Mouse (Mus musculus): ENCODE measurements around the gene BC037034. TPM values are rescaled to one million over a fixed set of nuclear protein-coding genes. Genes with fewer than 3 reads are reported as not detected.

Gene BC037034
- polyA plus RNA-seq (2015; fragmentation: Illumina TruSeq; extraction: RNeasy Lipid Tissue Mini Kit (QIAGEN cat#74804); ENCODE audit: insufficient read depth, low read depth, low replicate concordance): 24.9 TPM

DNA sequence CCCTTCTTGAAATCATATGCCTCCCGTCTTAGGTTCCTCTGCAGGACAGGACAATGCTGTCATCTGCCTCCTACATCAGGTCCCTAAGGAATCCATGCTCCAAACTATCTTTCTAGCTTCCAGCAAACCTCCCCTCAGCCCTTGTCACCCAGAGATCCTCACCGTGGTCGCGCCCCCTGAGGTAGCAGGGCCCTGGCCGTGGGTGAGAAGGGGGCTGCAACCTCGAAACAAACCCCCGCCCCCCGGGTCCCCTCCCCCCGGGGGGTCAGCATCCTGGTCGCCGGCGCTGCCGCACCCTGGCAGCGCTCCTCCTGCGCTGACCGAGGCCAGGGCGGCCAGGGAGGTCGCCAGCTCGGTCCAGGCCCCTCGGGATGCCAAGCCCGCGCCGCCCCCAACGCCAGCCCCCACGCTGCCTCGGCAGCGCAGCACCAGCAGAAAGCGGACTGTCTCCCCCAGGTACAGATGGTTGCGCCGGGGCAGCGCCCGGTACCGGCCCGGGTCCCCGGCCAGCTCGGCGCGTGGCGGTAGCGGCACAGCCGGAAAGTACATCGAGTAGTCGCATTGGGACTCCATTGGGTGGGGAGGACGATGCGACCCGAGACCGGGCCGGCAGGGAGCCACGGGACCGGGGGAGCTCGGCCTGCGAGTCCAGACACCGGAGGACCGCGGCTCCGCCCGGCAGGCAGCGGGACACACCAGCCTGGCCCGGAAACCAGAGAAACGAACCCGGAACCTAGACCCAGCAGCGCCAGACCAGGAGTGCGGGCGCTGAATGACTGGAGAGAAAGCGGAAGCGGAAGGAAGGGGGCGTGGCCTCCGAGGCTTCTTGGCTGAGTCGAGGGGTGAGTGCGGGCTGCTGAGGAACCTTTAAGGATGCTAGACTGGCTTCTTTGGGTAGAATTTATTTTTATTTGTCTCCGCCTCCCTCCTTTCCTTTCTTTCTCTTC lies at the start of gene BC037034:
TSS of gene BC037034 (minus strand) at position 774 of the 947 bp plus-strand sequence.

DNA sequence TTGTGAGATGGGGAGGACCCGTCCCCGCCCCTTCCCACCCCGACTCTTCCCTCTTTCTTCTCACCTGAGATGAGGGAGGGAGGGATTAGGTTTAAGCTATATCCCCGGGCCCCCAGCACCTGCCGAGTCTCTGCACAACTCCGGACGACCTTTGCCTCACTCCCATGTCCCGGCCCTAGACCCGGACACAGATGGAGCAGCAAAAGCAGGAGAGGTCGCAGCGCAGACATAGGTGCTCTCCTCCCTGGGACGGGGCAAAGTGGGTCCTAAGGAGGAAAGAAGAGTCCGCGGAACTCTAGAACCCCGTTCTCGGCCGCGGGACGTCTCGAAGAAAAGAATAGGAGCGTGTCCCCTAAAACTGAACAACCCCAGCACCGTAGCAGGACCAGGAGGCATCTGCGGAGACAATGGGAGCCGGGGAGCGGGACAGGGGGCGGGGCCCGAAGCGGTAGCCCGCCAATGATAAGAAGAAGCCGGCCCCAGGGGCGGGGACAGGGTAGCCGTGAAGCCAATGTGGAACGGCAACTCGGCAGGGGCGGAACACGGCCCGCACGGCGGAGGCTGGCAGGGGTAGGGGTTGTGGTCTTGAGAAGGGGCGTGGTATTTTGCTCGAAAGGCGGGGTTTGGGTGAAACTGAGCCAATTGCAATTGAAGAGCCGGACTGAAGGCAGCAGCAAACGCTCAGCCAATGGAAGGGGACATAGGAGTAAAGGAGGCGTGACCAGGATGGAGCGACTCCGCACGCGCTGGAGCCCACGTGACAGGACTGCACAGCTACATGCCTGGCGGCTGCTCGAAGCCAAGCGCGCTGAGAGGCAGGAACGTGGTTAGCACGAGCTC lies 16.0 kb upstream of the BC037034 start, which contains the start of the genes Gm43720, Gpc2 and Stag3:
TSS of gene Gm43720 (minus strand) at position 374 of the 840 bp plus-strand sequence.
TSS of gene Gpc2 (minus strand) at position 421 of the 840 bp plus-strand sequence.
TSS of gene Stag3 (plus strand) at position 656 of the 840 bp plus-strand sequence.

DNA sequence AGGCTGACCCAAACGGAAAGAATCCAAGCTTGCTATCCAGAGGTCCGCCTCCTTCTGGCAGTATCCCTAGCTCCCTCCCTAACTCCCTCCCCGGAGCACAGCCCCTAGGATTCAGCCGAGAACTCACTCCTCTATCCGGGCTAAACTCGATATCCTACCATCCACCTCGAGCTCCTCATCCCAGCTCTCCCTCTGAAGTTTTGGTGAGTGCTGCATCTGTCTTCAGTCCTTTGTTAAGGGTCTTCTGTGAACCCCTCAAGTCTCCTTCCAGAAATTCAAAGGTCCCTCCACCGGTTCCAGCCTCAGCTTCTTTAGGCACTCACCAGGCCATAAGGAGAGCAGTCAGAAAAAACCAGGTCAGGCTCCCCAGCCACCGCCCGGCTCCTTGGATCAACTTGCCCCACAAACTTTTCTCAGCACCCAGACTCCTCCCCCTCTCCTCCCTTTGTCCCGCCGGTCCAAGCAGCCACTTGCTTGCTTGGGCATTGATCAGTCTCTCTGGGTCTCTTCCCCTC lies 8.6 kb upstream of the BC037034 start, which contains the start of gene Gal3st4:
TSS of gene Gal3st4 (minus strand) at position 432 of the 515 bp plus-strand sequence.

DNA sequence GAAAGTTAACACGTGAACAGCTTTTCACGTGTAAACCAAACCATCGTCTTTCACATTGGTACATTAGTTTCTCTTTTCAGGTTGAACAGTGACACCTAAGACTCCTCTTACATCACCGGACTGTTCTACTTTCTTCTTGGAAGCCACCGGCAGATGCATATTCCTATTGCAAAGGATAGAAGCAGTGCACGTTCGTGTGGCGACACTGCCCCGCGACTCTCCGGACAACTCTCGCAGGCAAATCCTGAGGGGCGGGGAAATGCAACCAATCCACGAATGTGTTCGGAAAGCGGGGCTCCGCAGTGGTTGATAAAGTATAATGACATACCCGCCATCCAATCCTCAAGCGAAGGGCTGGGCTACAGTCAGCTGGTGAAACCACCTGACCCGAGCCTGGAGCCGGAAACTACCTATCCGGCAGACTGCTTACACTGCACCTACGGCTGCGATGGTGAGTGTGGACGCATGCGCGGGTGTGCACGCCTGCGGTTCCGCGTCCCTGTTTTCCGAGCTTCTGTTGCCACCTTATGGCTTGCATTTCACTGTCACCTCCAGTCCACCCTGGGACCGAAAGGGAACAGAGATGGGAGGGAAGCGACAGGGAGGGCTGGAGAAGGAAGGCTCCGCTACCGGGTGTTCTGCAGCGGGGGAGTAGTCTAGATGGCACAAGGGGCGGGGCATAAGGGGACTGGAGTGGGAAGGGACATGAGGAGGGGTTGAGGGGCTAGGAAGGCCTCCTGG lies 8.3 kb downstream of the BC037034 start, which contains the start of gene Lamtor4:
TSS of gene Lamtor4 (plus strand) at position 130 of the 741 bp plus-strand sequence.

DNA sequence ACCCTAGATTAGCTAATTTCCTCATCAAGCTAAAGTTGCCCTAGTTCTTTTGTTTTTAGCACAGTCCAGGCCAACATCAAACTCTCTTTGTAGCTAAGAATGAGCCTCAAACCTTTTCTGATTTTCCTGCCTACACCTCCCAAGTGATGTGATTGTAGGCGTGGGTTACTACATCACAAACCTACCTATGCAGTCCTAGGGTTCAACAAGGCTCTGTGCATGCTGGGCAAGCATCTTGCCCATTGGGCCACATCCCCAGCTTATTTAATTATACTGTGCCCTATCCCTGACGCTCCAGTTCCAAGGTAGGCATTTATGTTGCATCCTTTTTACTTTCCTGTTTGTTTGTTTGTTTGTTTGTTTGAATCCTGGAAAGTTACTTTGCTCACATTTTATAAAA lies 38.1 kb downstream of the BC037034 start, which contains the start of gene Nxpe5:
TSS of gene Nxpe5 (plus strand) at position 199 of the 400 bp plus-strand sequence.

Other genes with a start within 250 kb of the BC037034 start
- not detected for gene Smok3a, start 242.8 kb downstream of the BC037034 start, polyA plus RNA-seq (2015; fragmentation: Illumina TruSeq; extraction: RNeasy Lipid Tissue Mini Kit (QIAGEN cat#74804); ENCODE audit: insufficient read depth, low read depth, low replicate concordance)
- gene Smok3b, start 242.6 kb downstream of the BC037034 start, polyA plus RNA-seq (2015; fragmentation: Illumina TruSeq; extraction: RNeasy Lipid Tissue Mini Kit (QIAGEN cat#74804); ENCODE audit: insufficient read depth, low read depth, low replicate concordance): not detected
- not detected for gene Smok3c, start 210.8 kb downstream of the BC037034 start, polyA plus RNA-seq (2015; fragmentation: Illumina TruSeq; extraction: RNeasy Lipid Tissue Mini Kit (QIAGEN cat#74804); ENCODE audit: insufficient read depth, low read depth, low replicate concordance)
- gene Zkscan1, start 178.9 kb downstream of the BC037034 start, polyA plus RNA-seq (2015; fragmentation: Illumina TruSeq; extraction: RNeasy Lipid Tissue Mini Kit (QIAGEN cat#74804); ENCODE audit: insufficient read depth, low read depth, low replicate concordance): 2.7 TPM
- gene Zscan21, start 147.1 kb downstream of the BC037034 start, polyA plus RNA-seq (2015; fragmentation: Illumina TruSeq; extraction: RNeasy Lipid Tissue Mini Kit (QIAGEN cat#74804); ENCODE audit: insufficient read depth, low read depth, low replicate concordance): 4.1 TPM
- 1.2 TPM for gene Zfp113, start 108.3 kb downstream of the BC037034 start, polyA plus RNA-seq (2015; fragmentation: Illumina TruSeq; extraction: RNeasy Lipid Tissue Mini Kit (QIAGEN cat#74804); ENCODE audit: insufficient read depth, low read depth, low replicate concordance)
- gene Cops6, start 103.0 kb downstream of the BC037034 start, polyA plus RNA-seq (2015; fragmentation: Illumina TruSeq; extraction: RNeasy Lipid Tissue Mini Kit (QIAGEN cat#74804); ENCODE audit: insufficient read depth, low read depth, low replicate concordance): 25.2 TPM
- 14.3 TPM for gene Ap4m1, start 92.0 kb downstream of the BC037034 start, polyA plus RNA-seq (2015; fragmentation: Illumina TruSeq; extraction: RNeasy Lipid Tissue Mini Kit (QIAGEN cat#74804); ENCODE audit: insufficient read depth, low read depth, low replicate concordance)
- gene Mcm7, start 91.6 kb downstream of the BC037034 start, polyA plus RNA-seq (2015; fragmentation: Illumina TruSeq; extraction: RNeasy Lipid Tissue Mini Kit (QIAGEN cat#74804); ENCODE audit: insufficient read depth, low read depth, low replicate concordance): 9.3 TPM
- gene Taf6, start 76.6 kb downstream of the BC037034 start, polyA plus RNA-seq (2015; fragmentation: Illumina TruSeq; extraction: RNeasy Lipid Tissue Mini Kit (QIAGEN cat#74804); ENCODE audit: insufficient read depth, low read depth, low replicate concordance): 7.8 TPM
- gene Cnpy4, start 76.5 kb downstream of the BC037034 start, polyA plus RNA-seq (2015; fragmentation: Illumina TruSeq; extraction: RNeasy Lipid Tissue Mini Kit (QIAGEN cat#74804); ENCODE audit: insufficient read depth, low read depth, low replicate concordance): 5.6 TPM
- gene Mblac1, start 69.7 kb downstream of the BC037034 start, polyA plus RNA-seq (2015; fragmentation: Illumina TruSeq; extraction: RNeasy Lipid Tissue Mini Kit (QIAGEN cat#74804); ENCODE audit: insufficient read depth, low read depth, low replicate concordance): not detected
- gene Nxpe5, start 38.1 kb downstream of the BC037034 start, polyA plus RNA-seq (2015; fragmentation: Illumina TruSeq; extraction: RNeasy Lipid Tissue Mini Kit (QIAGEN cat#74804); ENCODE audit: insufficient read depth, low read depth, low replicate concordance): 0.44 TPM
- gene Lamtor4, start 8.6 kb downstream of the BC037034 start, polyA plus RNA-seq (2015; fragmentation: Illumina TruSeq; extraction: RNeasy Lipid Tissue Mini Kit (QIAGEN cat#74804); ENCODE audit: insufficient read depth, low read depth, low replicate concordance): 18.8 TPM
- not detected for gene Gal3st4, start 8.8 kb upstream of the BC037034 start, polyA plus RNA-seq (2015; fragmentation: Illumina TruSeq; extraction: RNeasy Lipid Tissue Mini Kit (QIAGEN cat#74804); ENCODE audit: insufficient read depth, low read depth, low replicate concordance)
- 0.22 TPM for gene Gm43720, start 15.9 kb upstream of the BC037034 start, polyA plus RNA-seq (2015; fragmentation: Illumina TruSeq; extraction: RNeasy Lipid Tissue Mini Kit (QIAGEN cat#74804); ENCODE audit: insufficient read depth, low read depth, low replicate concordance)
- gene Gpc2, start 16.0 kb upstream of the BC037034 start, polyA plus RNA-seq (2015; fragmentation: Illumina TruSeq; extraction: RNeasy Lipid Tissue Mini Kit (QIAGEN cat#74804); ENCODE audit: insufficient read depth, low read depth, low replicate concordance): 0.41 TPM
- gene Stag3, start 16.2 kb upstream of the BC037034 start, polyA plus RNA-seq (2015; fragmentation: Illumina TruSeq; extraction: RNeasy Lipid Tissue Mini Kit (QIAGEN cat#74804); ENCODE audit: insufficient read depth, low read depth, low replicate concordance): not detected
- gene Pvrig, start 77.9 kb upstream of the BC037034 start, polyA plus RNA-seq (2015; fragmentation: Illumina TruSeq; extraction: RNeasy Lipid Tissue Mini Kit (QIAGEN cat#74804); ENCODE audit: insufficient read depth, low read depth, low replicate concordance): not detected
- 1.5 TPM for gene Zfp157, start 177.4 kb upstream of the BC037034 start, polyA plus RNA-seq (2015; fragmentation: Illumina TruSeq; extraction: RNeasy Lipid Tissue Mini Kit (QIAGEN cat#74804); ENCODE audit: insufficient read depth, low read depth, low replicate concordance)

Data from pancreas, adult 10 weeks (tissue).